Mouse (Mus musculus): ENCODE results near the gene Fn3k. TPM values are rescaled to one million over a fixed set of nuclear protein-coding genes. Genes with fewer than 3 reads are reported as not detected.

Gene Fn3k
- polyA plus RNA-seq (2015; fragmentation: Nextera tagmentation; extraction: Ambion mirVana), result 4.3 and 6.0 TPM in 2 replicates

DNA sequence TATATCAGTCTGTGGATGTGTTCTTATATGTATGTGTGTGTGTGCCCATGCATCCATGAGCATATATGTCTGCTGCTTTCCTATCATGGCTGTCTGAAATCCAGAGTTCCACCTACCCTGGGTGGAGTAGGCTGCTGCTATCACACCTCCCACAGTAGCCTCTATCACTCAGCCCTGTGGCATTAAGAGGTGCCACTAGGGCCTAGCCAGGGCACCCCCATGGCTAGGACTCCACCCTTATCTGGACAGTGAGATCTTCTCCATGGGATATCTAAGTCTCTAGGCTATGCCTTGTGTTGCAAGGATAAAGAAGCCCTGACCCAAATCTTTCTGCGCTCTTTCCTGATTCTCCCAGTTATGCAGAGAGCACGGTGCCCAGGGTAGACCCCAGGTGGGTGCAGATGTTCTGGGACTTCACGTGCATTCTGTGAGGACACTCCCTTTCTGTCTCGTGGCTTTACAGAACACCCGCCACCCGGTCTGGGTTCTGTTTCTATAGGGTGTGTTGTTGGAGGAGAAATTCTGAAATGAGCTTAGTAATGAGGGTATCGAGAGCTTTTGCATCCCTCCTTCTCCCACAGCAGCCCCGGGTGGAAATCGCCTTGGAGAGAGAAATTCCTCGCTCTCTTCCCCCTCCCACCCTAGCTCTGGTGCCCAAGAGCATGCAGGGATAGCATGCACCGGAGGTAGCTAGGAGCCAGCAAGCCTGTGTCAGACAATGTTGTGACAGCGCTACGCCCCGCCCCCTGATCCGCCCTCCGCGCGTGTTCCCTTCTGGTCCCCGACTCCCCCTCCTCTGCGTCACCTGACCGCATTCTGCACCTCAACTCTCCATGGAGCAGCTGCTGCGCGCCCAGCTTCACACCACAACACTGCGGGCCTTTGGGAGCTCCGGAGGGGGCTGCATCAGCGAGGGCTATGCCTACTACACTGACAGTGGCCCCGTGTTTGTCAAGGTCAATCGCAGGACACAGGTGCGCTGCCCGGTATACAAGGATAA lies at the start of gene Fn3k:
TSS of gene Fn3k (plus strand) at position 758 of the 1,000 bp plus-strand sequence.
- peak; percentile 97 for ATAC-seq

DNA sequence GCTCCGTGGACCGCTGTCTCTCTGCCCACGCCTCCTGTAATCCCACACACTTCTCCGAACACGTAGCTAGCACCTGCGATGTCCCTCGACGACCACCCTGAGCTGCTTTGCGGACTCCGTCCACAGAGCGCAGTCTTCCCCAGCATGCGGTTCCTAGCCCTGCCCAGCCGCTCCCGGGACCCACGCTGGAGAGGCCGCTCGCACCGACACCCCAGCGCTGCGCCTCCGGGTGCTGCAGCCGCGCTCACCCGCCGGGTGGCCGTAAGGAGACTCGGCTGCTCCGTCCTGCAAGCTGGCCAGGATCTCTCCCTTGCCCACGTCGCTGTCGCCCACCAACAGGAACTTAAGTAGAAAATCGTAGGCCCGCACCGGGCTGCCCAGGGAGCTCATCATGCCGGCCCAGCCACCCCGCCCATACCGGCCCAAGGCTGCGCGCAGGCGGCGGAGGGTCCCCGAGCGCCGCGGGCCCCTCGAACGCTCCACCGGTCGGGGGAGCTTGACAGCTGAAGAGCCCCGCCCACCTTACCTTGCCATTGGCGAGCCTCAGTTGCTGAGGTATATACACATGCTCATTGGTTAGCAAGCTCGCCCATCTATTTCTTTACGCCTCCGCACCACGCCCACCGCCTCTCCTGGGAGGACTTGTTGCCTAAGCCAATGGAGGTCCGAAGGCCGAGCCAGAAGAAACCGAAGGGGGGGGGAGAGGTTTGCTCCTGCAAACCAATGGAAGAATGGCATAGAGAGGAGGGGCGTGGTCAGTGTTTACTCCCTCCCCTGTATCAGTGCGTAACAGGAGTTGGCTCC lies 46.8 kb upstream of the Fn3k start, which contains the start of gene Rab40b:
TSS of gene Rab40b (minus strand) at position 502 of the 804 bp plus-strand sequence.
- H3K4me2 ChIP-seq (ENCODE audit: low read length), result peak within 1 kb of the TSS; percentile 89
- peak within 1 kb of the TSS; percentile 72 for H3K4me3 ChIP-seq (ENCODE audit: low read depth, low read length)
- H3K9ac ChIP-seq (ENCODE audit: low read depth, low read length), result peak within 1 kb of the TSS; percentile 84
- H3K27ac ChIP-seq (ENCODE audit: low read length), result peak within 1 kb of the TSS; percentile 74
- peak; percentile 99 for ATAC-seq
- H3K36me3 ChIP-seq (ENCODE audit: control insufficient read depth, insufficient read depth, low read length), result no peaks in the 10 kb centered on the region
- under 1% methylated on average over 61 of the region's 61 CpGs for whole genome bisulfite sequencing
- H3K27me3 ChIP-seq (ENCODE audit: control insufficient read depth, insufficient read depth, low read depth, low read length), result no peaks in the 10 kb centered on the region; the same call in 1 of the 2 replicates
- no peaks in the 10 kb centered on the region for H3K9me3 ChIP-seq (replicated peaks; ENCODE audit: control insufficient read depth, low read length, poor library complexity, severe bottlenecking)
- peaks cover 15% of the 10 kb centered on the region for H3K4me1 ChIP-seq (ENCODE audit: control insufficient read depth, insufficient read depth, low read length)

More for the DNA sequence above, at the start of gene Fn3k:
- 5% methylated on average over 30 of the region's 30 CpGs for WGBS
- peak within 1 kb of the TSS; percentile 44 for H3K4me3 ChIP-seq (ENCODE audit: low read depth, low read length)
- peak within 1 kb of the TSS; percentile 56 for H3K27ac ChIP-seq (ENCODE audit: low read length)
- H3K9me3 ChIP-seq (replicated peaks; ENCODE audit: control insufficient read depth, low read length, poor library complexity, severe bottlenecking), result no peaks in the 10 kb centered on the region
- H3K4me1 ChIP-seq (ENCODE audit: control insufficient read depth, insufficient read depth, low read length), result peaks cover 8% of the 10 kb centered on the region
- peaks cover 3% of the 10 kb centered on the region; the same call in 1 of the 2 replicates for H3K36me3 ChIP-seq (ENCODE audit: control insufficient read depth, insufficient read depth, low read length)
- H3K27me3 ChIP-seq (ENCODE audit: control insufficient read depth, insufficient read depth, low read depth, low read length), result no peaks in the 10 kb centered on the region
- H3K9ac ChIP-seq (ENCODE audit: low read depth, low read length), result peak within 1 kb of the TSS; percentile 66
- H3K4me2 ChIP-seq (ENCODE audit: low read length), result peak within 1 kb of the TSS; percentile 78

DNA sequence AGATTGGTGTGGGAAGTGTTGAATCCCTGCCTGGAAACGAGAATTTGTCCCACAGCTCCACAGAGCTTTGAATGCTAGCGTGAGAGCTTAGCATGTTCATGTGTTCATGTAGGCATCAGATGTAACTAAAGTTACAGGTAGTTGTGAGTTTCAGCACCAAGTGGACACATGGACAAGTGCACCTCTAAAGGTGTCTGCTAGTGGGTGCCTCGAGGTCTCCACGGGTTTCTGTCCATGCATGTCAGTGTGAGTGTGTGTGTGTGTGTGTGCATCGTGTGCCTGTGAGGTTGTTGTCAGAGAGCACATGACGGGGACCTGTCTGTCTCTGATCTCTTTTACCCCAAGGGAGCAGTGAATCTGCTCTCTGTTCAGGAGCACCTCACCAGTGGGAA lies 46.2 kb upstream of the Fn3k start:
- Histone ChIP-seq H3K4me3 (ENCODE audit: low read depth, low read length) (peak overlapping the region; percentile 72), H3K4me2 (ENCODE audit: low read length) (peak overlapping the region; percentile 89), H3K9ac (ENCODE audit: low read depth, low read length) (no peak overlapping the region), H3K36me3 (ENCODE audit: control insufficient read depth, insufficient read depth, low read length) (no peaks in the 10 kb centered on the region), H3K27me3 (ENCODE audit: control insufficient read depth, insufficient read depth, low read depth, low read length) (no peaks in the 10 kb centered on the region; the same call in 1 of the 2 replicates), H3K9me3 (replicated peaks; ENCODE audit: control insufficient read depth, low read length, poor library complexity, severe bottlenecking) (no peaks in the 10 kb centered on the region), H3K4me1 (ENCODE audit: control insufficient read depth, insufficient read depth, low read length) (peaks cover 15% of the 10 kb centered on the region), H3K27ac (ENCODE audit: low read length) (0 out of 2 replicates have a peak overlapping the region, but pooled peaks have one; percentile 10)
- 10% methylated on average over 6 of the region's 6 CpGs for WGBS
- ATAC-seq, result peak; percentile 52

DNA sequence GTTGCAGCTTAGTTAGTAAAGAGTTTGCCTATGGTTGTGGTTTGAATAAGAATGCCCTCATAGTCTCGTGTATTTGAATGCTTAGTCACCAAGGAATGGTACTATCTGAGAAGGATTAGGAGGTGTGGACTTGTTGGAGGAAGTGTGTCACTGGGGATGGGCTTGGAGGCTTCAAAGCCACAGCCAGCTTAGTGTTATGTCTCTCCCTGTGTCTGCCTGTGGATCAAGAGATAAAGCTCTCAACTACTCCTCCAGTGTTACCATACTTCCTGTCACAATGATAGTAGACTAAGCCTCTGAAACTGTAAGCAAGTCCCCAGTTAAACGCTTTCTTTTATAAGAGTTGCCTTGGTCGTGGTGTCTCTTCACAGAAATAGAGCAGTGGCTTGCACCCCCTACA lies 43.9 kb upstream of the Fn3k start:
- 68% methylated on average over 3 of the region's 3 CpGs for WGBS
- H3K9ac ChIP-seq (ENCODE audit: low read depth, low read length), result no peak overlapping the region
- H3K27ac ChIP-seq (ENCODE audit: low read length), result no peak overlapping the region
- no peaks in the 10 kb centered on the region; the same call in 1 of the 2 replicates for H3K27me3 ChIP-seq (ENCODE audit: control insufficient read depth, insufficient read depth, low read depth, low read length)
- H3K4me2 ChIP-seq (ENCODE audit: low read length), result no peak overlapping the region
- no peak for ATAC-seq
- no peak overlapping the region for H3K4me3 ChIP-seq (ENCODE audit: low read depth, low read length)
- H3K36me3 ChIP-seq (ENCODE audit: control insufficient read depth, insufficient read depth, low read length), result no peaks in the 10 kb centered on the region
- peaks cover 15% of the 10 kb centered on the region for H3K4me1 ChIP-seq (ENCODE audit: control insufficient read depth, insufficient read depth, low read length)
- no peaks in the 10 kb centered on the region for H3K9me3 ChIP-seq (replicated peaks; ENCODE audit: control insufficient read depth, low read length, poor library complexity, severe bottlenecking)

DNA sequence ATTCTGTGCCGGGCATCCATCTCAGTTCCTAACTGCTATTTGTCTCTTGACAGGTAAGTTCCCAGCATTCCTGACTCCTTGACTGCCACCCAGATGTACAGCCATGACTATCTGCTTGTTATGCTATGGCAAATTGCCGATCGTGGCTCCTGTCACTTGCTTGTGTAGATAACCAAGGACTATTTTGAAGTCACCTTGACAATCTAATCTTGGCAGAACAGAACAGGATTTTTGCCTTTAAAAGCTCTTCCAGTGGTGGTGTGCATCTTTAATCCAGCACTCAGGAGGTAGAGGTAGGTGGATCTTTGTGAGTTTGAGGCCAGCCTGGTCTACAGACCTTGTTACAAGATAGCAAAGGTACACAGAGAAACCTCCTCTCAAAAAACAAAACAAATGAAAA lies 42.3 kb upstream of the Fn3k start:
- H3K9me3 ChIP-seq (replicated peaks; ENCODE audit: control insufficient read depth, low read length, poor library complexity, severe bottlenecking), result no peaks in the 10 kb centered on the region
- 89% methylated on average over 3 of the region's 3 CpGs for WGBS
- H3K9ac ChIP-seq (ENCODE audit: low read depth, low read length), result no peak overlapping the region
- ATAC-seq, result no peak
- no peak overlapping the region for H3K4me2 ChIP-seq (ENCODE audit: low read length)
- no peak overlapping the region for H3K4me3 ChIP-seq (ENCODE audit: low read depth, low read length)
- no peak overlapping the region for H3K27ac ChIP-seq (ENCODE audit: low read length)
- no peaks in the 10 kb centered on the region for H3K36me3 ChIP-seq (ENCODE audit: control insufficient read depth, insufficient read depth, low read length)
- peaks cover 5% of the 10 kb centered on the region for H3K4me1 ChIP-seq (ENCODE audit: control insufficient read depth, insufficient read depth, low read length)
- no peaks in the 10 kb centered on the region for H3K27me3 ChIP-seq (ENCODE audit: control insufficient read depth, insufficient read depth, low read depth, low read length)

DNA sequence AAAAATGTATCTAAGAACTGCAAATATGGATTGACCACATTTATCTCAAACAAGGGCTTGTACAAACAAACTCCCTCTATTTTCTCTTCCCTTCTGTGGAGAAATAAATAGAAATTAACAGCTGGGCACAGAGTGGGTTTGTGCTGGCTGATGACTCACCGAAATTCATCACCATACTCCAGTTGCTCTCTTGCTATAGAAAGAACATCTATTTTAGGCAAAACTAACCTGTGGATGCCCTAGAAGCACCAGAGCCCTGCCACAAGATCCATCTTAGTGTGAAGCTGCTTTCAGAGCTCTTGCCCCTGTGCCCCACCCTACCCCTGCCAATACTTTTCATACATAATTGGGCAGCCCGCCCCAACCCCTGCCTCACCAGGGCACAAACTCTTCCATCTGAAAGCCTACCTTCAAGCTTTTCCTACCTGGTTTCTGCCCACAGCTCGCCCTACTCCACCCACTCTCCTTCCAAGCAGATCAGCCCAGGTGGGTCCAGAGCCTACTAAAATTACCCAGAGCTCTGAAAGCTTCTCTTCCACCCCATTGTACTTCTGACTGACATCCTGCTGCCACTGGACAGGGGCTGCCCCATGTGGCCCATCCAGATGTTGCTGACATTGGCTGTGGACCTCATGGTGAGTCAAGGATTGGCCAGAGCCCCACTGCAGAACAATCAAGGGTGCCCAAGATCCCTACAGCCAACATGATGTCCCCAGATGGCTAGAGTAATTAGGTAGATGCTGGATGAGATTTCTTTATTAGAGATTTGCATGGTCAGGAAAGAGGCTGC lies 27.2 kb upstream of the Fn3k start:
- H3K4me3 ChIP-seq (ENCODE audit: low read depth, low read length), result no peak overlapping the region
- H3K27ac ChIP-seq (ENCODE audit: low read length), result no peak overlapping the region
- 71% methylated on average over 3 of the region's 3 CpGs for WGBS
- no peaks in the 10 kb centered on the region for H3K27me3 ChIP-seq (ENCODE audit: control insufficient read depth, insufficient read depth, low read depth, low read length)
- no peaks in the 10 kb centered on the region for H3K9me3 ChIP-seq (replicated peaks; ENCODE audit: control insufficient read depth, low read length, poor library complexity, severe bottlenecking)
- H3K36me3 ChIP-seq (ENCODE audit: control insufficient read depth, insufficient read depth, low read length), result no peaks in the 10 kb centered on the region
- no peaks in the 10 kb centered on the region for H3K4me1 ChIP-seq (ENCODE audit: control insufficient read depth, insufficient read depth, low read length)
- no peak overlapping the region for H3K4me2 ChIP-seq (ENCODE audit: low read length)
- ATAC-seq, result no peak
- no peak overlapping the region for H3K9ac ChIP-seq (ENCODE audit: low read depth, low read length)

DNA sequence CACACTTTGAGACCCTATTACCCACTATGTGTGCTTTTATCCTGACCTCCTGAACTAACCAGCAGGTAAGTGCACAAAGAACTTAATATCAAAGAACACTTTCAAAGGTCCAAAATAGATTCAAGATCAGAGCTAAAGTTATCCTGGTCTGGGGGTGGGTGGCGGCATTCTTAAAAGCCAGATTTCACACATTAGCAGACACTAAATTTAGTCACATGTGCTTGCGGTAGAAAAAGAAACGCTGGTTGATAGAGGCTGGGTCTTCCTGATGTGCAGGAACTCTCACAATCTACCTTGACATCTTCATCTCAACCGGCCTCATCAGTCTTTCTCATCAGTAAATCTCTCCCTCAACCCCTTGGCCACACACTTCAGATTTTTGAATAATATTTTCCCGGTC lies 20.0 kb upstream of the Fn3k start:
- H3K27ac ChIP-seq (ENCODE audit: low read length), result no peak overlapping the region
- WGBS, result 85% methylated on average over 5 of the region's 5 CpGs
- no peak overlapping the region for H3K4me2 ChIP-seq (ENCODE audit: low read length)
- no peaks in the 10 kb centered on the region for H3K4me1 ChIP-seq (ENCODE audit: control insufficient read depth, insufficient read depth, low read length)
- H3K9ac ChIP-seq (ENCODE audit: low read depth, low read length), result no peak overlapping the region
- no peaks in the 10 kb centered on the region for H3K36me3 ChIP-seq (ENCODE audit: control insufficient read depth, insufficient read depth, low read length)
- H3K27me3 ChIP-seq (ENCODE audit: control insufficient read depth, insufficient read depth, low read depth, low read length), result no peaks in the 10 kb centered on the region
- no peak for ATAC-seq
- no peak overlapping the region for H3K4me3 ChIP-seq (ENCODE audit: low read depth, low read length)
- H3K9me3 ChIP-seq (replicated peaks; ENCODE audit: control insufficient read depth, low read length, poor library complexity, severe bottlenecking), result no peaks in the 10 kb centered on the region

DNA sequence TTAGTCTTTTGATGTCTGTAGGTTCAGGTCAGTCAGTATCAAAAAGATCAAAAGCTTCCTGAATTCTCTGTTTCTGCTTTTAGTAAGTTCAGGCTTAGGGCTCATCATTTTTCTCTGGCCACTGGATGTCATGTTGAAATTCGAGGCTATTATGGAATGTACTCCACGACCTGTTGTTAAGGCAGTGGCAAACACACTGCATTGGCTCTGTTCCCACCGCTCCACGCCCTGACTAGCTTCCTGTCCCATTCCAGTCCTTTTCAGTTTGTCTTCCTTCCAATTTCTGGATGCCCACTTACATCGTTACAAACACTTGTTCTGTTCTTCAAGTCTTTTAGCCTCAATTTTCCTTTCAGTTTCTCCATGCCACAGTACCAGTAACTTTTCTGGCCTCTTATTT lies 19.4 kb upstream of the Fn3k start:
- no peak overlapping the region for H3K4me2 ChIP-seq (ENCODE audit: low read length)
- no peak overlapping the region for H3K9ac ChIP-seq (ENCODE audit: low read depth, low read length)
- no peaks in the 10 kb centered on the region for H3K27me3 ChIP-seq (ENCODE audit: control insufficient read depth, insufficient read depth, low read depth, low read length)
- H3K36me3 ChIP-seq (ENCODE audit: control insufficient read depth, insufficient read depth, low read length), result no peaks in the 10 kb centered on the region
- H3K4me3 ChIP-seq (ENCODE audit: low read depth, low read length), result no peak overlapping the region
- H3K27ac ChIP-seq (ENCODE audit: low read length), result no peak overlapping the region
- 76% methylated on average over 5 of the region's 5 CpGs for WGBS
- H3K9me3 ChIP-seq (replicated peaks; ENCODE audit: control insufficient read depth, low read length, poor library complexity, severe bottlenecking), result no peaks in the 10 kb centered on the region
- ATAC-seq, result no peak
- peaks cover under 1% of the 10 kb centered on the region; the same call in 1 of the 2 replicates for H3K4me1 ChIP-seq (ENCODE audit: control insufficient read depth, insufficient read depth, low read length)

All from midbrain, embryonic 16.5 days (tissue).